Mouse (Mus musculus) heart, postnatal 36 days (tissue): ENCODE results near the gene Lbhd2. TPM values are rescaled to one million over a fixed set of nuclear protein-coding genes. Genes with fewer than 3 reads are reported as not detected.

Source experiments
- DNase-seq, 2 experiments: peaks; one replicate each; pipeline ENCODE4 v3.0.0; 2021 to 2022
- intact Hi-C: fragments of 180-260 bp; cut with DNase I; formaldehyde crosslinking; loops from one replicate; pipeline ENCODE4 v1.15.1; 2025
- total RNA-seq, 2 experiments: library from RNA; stranded (reverse); gene quantifications; 2 replicates each; pipeline ENCODE4 v1.2.3; 2021

Gene Lbhd2
- total RNA-seq, 2 experiments from 2014 or later, result not detected

DNA sequence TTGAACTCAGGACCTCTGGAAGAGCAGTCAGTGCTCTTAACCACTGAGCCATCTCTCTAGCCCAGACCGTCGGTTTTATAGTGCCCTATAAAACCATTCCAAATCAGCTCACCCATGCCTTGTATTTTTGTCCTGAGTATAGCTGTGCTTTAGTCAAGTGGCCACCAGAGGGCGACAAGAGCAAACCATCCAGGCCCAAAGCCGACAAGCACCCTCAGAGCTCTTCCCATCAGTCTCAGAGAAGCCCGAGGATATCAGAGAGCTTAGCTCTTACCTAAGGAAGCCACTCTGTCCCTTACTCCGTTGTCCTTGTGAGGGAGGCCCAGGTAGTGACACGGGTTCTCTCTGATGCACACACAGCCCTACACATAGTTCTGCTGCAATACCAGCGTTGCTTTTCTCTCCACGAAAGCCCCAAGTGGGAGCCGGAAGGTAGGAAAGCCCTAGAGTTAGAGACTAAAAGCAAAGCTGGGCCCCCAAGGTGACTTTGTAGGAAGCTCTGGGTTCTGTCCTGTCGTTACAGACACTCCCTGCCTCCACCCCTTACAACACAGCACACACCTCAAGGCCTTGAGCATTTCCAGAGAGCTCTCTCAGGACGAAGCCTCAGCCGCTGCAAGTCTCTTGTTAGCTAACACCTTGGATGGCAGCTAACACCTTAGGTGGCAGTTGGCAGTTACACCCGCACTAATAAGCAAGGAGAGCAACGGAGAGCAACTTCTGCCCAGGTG, 5.0 kb upstream of the Lbhd2 start:
- DNase-seq, result peak; percentile 77 to 82

DNA sequence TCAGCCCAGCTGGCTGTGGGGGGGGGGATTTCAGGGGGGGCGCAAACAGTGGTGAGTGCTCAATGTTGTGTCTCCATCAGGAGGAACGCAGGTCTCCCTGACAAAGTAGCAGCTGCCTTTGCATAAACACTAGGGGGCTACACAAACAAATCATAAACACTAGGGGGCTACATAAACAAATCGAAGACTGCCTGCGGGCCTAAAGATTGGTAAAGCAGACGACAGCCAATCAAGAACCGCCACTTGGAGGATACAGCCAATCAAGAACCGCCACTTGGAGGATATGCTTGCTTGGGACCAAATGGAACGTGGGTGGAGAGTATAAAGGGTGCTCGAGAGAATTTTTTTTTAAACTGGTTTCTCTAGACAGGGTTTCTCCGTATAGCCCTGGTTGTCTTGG, 1.7 kb upstream of the Lbhd2 start:
- no peak for DNase-seq
- intact Hi-C loops, result no loop called here

More for the DNA sequence above, 5.0 kb upstream of the Lbhd2 start:
- intact Hi-C loops, result loop anchor here (1.0 to 2.0 kb wide), 2 partner anchors 12 to 57 kb away; no protein-coding TSS in a partner anchor

DNA sequence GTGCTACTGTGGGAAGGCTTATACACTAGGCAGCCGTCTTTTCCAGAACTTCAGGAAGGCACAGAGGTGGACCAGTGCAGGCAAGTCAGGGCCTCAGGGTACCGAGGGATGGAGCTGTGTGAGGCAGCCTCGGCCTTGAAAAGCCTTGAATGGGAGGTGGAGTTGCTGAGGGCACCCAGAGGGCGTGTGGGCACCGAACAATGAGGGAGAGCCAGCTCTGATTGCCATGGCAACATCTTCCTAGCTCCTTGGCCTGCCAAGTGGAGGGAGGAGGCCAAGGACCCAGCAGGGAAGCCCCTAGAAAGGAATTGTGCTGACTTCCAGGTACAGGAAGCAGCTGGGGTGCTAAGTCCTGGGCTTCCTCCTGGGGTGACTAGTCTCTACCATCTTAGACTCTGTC, 3.0 kb downstream of the Lbhd2 start:
- DNase-seq, result no peak
- intact Hi-C loops, result no loop called here

DNA sequence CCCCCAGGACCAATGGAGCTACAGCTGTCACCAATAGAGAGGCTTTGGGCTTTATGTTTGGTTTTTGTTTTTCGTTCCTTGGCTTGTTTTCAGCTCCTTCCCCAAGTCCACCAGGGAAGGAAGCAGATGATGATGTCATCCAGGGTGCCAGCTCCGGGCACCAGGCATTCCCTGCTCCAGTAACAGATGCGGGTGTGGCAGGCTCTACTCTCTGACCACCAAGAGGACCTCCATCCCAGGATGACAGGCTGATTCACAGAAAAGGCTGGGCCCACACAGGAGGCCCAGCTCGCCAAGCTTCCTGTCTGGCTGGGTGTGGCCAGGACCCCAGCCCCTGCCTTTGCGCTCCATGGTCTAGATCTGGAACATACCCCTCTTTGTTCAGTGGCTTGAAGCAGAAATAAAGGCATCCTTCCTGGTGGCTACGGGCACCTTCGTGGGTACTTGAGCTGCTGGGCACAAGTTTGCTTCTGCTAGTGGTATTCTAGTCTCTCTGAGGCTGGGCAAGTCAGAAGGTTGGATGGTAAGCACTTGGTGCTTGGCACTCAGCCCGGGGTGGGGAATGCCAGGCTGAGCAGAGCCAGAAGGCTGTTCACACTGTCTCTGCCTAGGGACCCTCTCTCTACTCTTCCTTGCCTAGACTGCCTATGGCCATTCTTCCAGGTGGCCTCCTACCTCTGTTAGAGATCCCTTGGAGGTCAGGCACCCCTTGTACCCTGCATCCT, 5.2 kb downstream of the Lbhd2 start:
- intact Hi-C loops, result loop anchor here (2.0 to 5.0 kb wide), 3 partner anchors 77 to 319 kb away; no protein-coding TSS in a partner anchor
- DNase-seq, result peak in 1 of 2 experiments; percentile 44

DNA sequence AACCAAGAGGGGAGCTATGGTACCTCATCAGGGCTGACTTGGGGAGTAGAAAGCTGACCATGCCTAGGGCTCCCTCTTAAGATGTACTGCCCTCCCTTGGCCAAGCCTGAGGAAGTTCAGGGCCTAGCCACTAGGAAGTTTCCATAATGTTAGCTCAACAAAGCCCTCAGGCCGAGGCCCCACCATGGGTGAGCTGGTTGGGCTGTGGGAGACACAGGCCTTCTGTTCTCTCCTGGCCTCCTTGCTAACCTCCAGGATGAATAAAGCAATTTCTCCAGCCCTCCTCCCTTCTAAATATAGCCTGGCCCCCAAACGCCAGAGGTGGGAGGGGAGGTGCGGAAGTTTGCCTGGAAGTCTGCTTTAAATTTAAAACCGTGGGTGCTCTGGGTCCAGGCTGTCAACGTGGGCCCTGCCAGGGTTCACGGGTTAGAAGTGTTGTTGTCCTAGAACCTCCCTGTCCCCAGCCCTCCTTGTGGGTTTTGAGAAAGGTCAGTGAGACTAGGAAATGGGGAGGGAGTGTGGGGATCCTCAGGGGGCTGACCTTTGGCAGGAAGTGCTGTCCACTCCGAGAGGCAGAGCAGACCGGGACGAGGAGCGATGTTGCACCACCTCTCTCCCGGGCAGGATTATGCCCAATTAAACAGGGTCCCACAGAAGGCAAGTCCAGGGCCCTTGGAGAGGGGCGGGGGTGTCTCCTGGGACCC, 6.1 kb downstream of the Lbhd2 start:
- peak in 1 of 2 experiments; percentile 36 for DNase-seq
- intact Hi-C loops, result loop anchor here (1.0 to 5.0 kb wide), 4 partner anchors 11 to 320 kb away; no protein-coding TSS in a partner anchor

DNA sequence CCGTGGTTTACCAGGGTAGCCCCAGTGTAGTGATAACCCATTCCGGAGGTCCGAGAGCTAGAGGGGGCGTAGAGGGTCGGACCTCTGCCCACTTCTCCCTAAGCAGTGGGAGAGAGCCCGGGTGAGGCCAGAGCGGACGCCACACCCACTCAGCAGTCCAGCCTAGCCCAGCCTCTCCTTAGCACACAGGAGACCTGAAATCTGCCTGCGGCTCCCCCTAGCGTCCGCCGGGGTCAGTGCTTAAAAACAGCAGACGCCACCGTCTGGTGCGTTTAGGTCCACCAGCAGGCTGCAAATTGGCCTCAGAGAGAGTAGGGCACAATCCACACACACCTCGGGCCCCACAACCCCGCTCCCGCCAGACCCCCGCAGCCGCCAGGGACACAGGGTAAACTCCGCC, 6.7 kb downstream of the Lbhd2 start:
- DNase-seq, result peak; percentile 91 to 93
- intact Hi-C loops, result loop anchor here (1.0 to 5.0 kb wide), 4 partner anchors 12 to 321 kb away; no protein-coding TSS in a partner anchor

DNA sequence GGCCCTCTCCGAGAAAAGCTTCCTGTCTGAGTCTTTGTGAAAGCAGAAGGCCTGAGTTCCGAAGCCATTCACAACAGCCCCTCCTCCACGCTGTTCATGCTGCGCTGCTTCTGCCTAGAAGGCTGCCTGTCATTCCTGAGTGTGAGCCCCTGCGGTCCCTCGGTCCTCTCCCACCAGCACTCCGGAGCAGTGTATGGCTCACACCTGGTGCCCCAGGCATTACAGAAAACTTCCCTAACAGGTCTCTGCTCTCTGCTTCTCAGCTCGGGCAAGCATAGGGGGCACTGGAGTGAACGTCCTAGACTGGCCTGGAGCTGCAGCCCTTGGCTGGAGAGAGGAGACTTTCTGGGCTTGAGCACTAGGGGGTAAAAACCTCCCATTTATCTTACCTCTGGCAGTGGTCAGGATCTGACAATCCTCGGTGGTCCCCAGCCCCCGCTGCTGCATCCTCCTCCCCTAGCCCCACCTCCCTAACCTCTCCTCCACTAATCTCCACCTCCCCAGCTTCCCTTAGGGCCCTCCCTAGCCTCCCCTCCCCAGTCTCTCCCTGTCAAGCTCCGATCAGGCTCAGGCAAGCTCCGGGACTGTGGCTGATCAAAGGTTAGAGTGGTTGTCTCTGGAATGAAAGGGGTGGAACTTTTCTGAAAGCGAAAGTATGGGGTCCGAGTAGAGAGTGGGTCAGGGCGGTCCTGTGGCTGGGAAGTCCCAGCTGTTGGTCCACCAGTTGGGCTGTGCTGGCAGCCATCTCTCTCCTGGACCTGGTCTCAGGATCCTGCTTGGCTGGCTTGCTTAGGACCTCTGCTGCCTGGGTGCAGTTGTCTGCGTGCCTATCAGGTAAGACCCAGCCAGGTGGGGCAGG, 10.5 kb downstream of the Lbhd2 start, which contains the start of gene Exoc3l4:
TSS of gene Exoc3l4 (plus strand) at position 97 of the 859 bp plus-strand sequence.
- DNase-seq, result peak in 1 of 2 experiments; percentile 28
- intact Hi-C loops, result no loop called here

DNA sequence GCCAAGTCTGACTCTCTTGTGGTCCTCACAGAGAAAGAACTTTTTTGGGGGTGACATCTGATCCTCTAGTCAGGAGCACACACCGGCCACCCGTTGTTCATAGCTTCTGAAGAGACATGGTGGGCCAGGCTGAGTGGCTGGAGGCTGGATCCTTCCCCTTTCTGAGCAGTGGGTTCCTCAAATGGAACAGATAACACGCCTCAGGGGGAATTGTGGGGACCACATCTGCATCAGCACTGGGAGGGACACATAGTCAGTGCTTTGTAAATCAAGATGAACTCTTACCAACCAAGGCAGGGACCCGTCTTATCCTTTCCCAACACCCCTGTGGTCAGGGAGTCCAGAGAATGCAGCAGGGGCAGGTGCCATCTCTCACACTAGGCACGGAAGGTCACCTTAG, 13.3 kb downstream of the Lbhd2 start:
- intact Hi-C loops, result no loop called here
- DNase-seq, result no peak

DNA sequence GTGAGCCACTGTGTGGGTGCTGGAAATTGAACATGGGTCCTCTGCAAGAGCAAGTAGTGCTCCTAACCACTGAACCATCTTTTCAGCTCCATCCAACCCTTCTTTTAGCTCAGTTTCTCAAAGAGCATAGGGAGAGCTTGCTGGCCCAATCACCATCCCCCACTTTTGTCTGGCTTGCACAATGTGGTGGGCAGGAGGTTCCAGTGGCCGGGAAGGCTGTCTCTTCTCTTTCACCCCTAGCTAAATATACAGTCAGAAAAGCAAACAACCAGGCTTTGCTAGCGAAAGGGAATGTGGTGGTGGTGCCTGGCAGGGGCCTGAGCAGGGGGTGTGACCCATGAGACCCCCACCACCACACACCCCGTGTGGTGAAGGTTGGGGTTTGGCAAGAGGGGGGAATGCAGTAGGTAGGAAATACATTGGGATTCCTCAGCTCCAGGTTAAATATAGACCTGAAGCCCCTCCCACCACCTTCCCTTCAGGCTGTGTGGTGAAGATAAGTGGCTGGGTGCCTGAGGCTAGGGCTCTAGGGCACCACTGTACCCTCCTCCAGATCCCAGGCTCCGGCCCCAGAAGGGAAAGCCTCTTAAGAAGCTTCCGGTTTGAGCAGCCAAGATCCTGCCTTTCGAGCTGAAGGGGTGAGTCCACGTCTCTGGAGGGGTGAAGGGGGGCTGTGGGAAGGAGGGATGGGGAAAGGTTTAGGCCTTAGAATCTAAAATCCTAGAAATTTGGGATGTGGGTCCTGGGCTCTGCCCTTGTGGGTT, 14.5 kb downstream of the Lbhd2 start:
- intact Hi-C loops, result no loop called here
- no peak for DNase-seq

DNA sequence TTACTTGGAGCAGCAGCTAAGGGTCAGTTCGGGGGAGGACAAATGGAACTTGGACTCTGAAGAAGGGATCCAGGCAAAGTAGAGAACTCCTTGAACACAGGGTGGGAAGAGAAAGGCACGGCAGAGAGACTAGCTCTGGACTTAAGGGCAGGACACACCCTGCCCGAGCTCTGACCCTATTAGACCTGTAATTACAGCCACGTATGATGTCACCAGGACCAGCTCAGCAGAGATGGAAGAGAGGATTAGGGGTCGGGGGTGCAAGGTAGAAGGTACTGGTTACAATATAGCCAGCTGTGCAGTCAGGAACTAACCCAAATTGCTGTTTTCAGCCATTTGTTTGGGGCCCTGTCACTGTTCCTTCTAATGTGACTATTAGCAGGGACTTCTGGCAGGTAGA, 16.2 kb downstream of the Lbhd2 start:
- DNase-seq, result no peak
- intact Hi-C loops, result no loop called here

DNA sequence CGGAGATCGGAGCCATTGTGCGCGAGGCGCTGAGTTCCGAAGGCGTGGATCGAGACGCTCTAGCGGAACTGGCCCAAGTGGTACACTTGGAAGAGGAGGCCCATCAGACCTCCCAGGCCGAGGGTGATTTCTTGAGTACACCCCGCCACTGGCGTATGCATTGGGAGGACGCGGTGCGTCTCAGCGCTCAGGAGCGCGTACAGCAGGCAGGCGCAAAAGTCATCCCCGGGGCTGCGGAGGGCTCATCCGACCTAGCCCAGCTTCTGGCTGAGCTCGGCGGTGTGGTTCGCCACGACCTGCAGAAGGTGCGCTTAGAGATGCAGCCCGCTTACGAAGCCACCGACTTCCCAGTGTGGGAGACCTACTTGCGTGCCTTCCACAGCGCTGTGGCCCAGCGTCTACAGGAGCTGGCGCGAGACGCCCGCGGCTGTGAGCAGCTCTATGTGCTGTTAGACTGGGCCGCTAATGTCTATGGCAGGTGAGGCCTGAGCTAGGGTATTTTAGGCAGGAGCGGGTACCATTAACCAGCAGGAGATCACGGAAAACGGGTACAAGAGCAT, 17.0 kb downstream of the Lbhd2 start:
- intact Hi-C loops, result no loop called here

DNA sequence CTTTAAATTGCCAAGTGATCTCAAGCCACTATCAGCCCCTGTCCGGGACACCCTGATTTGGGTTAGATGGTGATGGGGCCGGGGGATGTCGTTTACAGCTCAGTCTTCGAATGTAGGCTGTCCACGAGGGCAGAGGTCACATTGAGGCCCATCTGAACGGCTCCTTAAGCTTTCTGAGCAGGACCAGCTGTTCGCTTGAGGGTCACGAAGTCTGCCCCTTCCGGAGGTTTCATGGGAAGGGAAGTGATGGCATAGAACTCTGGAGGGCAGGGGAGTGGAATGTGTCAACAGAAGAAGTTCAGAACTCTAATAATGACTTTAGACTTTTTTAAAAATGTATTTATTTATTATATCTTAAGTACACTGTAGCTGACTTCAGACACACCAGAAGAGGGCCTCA, 17.9 kb downstream of the Lbhd2 start:
- DNase-seq, result no peak
- intact Hi-C loops, result no loop called here

More for the DNA sequence above, 17.0 kb downstream of the Lbhd2 start:
- DNase-seq, result no peak

DNA sequence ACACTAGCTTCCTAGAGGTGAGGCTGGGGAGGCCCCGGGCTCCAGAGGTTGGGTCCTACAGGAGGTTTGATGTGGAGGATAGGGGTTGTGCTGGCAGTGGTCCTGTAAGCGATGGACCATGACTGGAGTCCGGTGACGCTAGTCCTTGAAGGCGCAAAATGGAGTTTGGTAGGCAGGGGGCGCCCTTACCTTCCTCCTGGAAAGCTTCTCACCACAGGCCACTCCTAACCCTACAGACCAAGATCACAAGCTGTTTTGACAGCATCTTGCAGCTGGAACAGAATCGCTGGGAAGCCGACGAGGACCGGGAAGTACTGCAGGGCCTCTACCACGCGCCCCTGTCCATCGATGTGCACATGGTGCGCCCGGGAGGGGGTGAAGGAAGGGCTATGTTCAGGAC, 18.6 kb downstream of the Lbhd2 start:
- intact Hi-C loops, result loop anchor here (1.0 kb wide), 1 partner anchor 80 kb away; no protein-coding TSS in a partner anchor
- DNase-seq, result peak; percentile 88 to 94

DNA sequence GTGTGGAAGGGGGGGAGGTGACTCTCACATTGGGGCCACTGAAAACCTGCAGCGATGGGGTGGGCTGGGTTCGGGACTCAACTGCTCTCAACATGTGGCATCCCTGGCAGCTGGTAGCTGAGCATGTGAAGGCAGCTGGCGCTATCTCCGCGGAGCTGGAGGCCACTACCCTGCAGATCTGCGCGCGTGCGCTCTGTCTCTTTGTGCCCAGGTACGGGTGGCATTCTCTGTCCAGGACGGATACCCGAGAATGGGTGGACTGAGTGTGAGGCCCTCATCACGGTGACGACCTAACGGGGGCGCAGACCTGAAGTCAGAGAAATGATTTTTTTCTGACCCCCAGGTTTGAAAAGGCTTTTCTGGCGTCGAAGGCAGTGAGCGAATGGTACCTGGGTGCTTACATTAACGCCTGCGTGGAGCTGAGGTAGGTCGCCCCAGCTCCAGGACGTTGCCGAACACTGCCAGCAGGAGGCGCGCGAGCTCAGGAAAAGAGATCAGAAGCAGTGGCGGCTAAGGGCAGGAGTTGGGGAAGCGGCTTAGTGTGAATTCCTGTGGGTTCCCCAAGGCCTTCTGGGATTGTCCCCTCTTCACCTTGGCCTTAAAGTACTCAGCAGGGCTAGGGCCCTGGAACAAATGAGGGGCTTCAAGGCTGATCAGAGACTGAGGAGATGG, 19.3 kb downstream of the Lbhd2 start:
- DNase-seq, result peak; percentile 95 to 99
- intact Hi-C loops, result loop anchor here (1.0 kb wide), 3 partner anchors 33 to 79 kb away; no protein-coding TSS in a partner anchor

DNA sequence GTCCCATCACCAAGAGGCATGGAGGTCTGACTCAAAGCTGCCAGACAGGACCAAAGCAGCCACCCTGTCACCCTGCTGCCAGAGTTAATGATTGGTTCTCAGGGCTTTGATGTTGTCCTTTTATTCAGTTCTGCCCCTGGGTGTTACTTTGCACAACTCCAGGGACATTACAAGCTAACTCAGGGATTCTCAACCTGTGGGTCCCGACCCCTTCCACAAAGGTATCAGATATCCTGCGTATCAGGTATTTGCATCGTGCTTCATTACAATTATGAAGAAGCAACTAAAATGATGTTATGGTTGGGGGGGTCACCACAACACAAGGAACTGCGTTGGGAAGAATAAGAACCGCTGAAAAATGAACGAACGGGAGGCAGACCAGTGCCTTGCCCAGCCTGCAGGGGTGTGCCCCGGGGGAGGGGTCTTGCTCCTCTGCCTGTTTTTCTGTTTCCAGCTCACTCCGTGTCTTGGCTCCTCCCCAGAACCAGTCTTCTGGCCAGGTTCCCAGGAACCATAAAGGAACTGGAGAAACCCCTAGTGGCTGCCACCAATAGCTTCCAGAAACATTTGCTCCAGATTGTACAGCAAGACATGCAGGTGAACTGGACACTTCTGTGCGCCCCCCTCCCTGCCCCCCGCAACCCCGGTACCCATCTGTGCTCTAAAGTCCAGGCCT, 21.0 kb downstream of the Lbhd2 start:
- no peak for DNase-seq
- intact Hi-C loops, result no loop called here

DNA sequence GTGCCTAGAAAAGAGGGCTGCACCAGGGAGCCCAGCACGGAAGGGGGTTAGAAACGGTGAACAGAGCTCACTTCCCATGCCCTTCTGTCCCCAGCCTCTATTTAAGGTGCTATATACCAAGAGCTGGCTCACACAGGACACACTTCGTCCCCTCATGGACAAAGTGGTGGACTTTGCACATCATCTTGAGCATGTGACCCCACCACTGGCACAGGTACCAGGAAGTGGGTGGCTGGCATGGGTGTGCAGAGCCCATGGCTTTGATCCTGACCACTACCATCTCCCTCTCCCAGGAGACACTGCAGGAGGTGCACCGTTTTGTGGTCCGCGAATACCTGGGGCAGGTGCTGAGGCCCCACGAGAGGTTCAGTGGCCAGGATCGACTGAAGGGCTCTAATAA, 21.8 kb downstream of the Lbhd2 start:
- intact Hi-C loops, result no loop called here
- DNase-seq, result no peak

DNA sequence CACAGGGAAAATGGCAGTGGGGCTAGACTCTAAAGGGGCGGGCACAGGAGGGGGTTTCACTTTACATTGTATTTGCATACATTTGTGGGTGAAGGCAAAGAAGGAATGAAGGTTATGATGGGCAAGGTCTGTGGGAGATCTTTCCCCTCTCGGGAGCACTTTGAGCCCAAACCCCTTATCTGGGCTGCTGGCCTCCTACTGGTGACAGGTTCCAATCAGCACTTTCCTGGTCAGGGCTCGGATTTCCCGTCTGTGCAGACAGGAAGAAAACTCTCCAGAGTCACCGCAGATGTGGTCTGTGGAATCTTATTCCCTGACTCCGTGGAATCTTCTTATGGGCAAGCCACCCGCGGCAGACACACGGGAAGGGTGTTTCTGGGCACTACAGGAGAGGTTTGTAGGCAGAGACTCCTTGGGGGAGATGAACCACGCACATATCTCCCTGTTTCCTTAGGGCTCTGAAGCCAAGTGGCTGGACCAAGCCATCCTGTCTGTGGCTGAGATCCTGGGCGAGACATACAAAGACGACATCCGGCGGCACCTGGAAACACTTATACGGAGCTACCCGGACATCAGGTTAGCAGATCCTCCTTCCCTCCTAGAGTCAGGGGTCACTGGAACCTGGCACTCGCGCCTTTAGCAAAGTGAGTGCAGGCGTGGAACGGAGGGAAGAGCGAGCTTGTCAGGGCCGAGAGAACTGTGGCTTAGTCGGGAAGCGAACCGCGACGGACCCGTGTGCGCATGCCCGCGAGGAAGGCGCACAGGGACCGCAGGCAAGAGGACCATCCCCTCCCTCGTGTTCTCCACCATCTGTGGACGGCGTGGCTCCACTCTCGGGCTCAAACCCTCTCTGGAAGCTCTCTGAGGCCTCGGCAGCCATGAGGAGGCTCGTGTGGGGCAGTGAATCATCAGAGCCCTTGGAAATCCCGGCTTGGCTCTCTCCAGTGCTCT, 22.6 kb downstream of the Lbhd2 start:
- intact Hi-C loops, result no loop called here
- DNase-seq, result peak; percentile 62 to 67
